Mouse (Mus musculus) midbrain, postnatal 0 days (tissue): ENCODE measurements at regions not wholly inside any gene's neighbourhood (a gene's known extent, or its start where the extent isn't known, plus 50 kb on each side); places are given as distances from the start of the nearest gene placed in this dataset.
A peak's percentile ranks its signal among the peaks of the same experiment; 100 is the strongest.

Source experiments
- ATAC-seq: fragments of 200-750 bp; cut with Nextera tagmentation; 2 replicates; pipeline ENCODE4 v1.8.0; 2017; ENCODE audit warnings: moderate number of reproducible peaks, mild to moderate bottlenecking, moderate TSS enrichment, moderate library complexity; ENCODE audit not compliant: low FRiP score
- DNase-seq: peaks from one replicate; pipeline ENCODE4 v3.0.0-alpha.2; 2015; ENCODE audit warnings: low spot score
- H3K27ac ChIP-seq: fragments of 300-500 bp; sonication (generic); 2 replicates; pipeline ENCODE4 v1.5.1; 2014; ENCODE audit warnings: low read depth, mild to moderate bottlenecking, low read length, mixed read lengths
- H3K27me3 ChIP-seq: fragments of 300-500 bp; sonication (generic); 2 replicates; pipeline ENCODE4 v1.6.1; 2014; ENCODE audit warnings: low read length, control low read depth, mixed read lengths; ENCODE audit not compliant: insufficient read depth
- H3K36me3 ChIP-seq: fragments of 300-500 bp; sonication (generic); 2 replicates; pipeline ENCODE4 v1.6.1; 2014; ENCODE audit warnings: low read length, control low read depth, mixed read lengths; ENCODE audit not compliant: insufficient read depth
- H3K4me1 ChIP-seq: fragments of 300-500 bp; sonication (generic); 2 replicates; pipeline ENCODE4 v1.6.1; 2014; ENCODE audit warnings: mild to moderate bottlenecking, control low read depth, antibody characterized with exemption, low read length, mixed read lengths; ENCODE audit not compliant: insufficient read depth
- H3K4me2 ChIP-seq: fragments of 300-500 bp; sonication (generic); 2 replicates; pipeline ENCODE4 v1.6.1; 2014; ENCODE audit warnings: low read depth, mild to moderate bottlenecking, low read length, mixed read lengths; ENCODE audit not compliant: poor library complexity, severe bottlenecking
- H3K4me3 ChIP-seq: fragments of 300-500 bp; sonication (generic); 2 replicates; pipeline ENCODE4 v1.5.1; 2014; ENCODE audit warnings: low read depth, mild to moderate bottlenecking, low read length, moderate library complexity
- H3K9ac ChIP-seq: fragments of 300-500 bp; sonication (generic); replicated peaks from 2 replicates; pipeline ENCODE4 v1.6.1; 2014; ENCODE audit warnings: mild to moderate bottlenecking, low read length, moderate library complexity, mixed read lengths; ENCODE audit not compliant: poor library complexity, severe bottlenecking
- H3K9me3 ChIP-seq: fragments of 300-500 bp; sonication (generic); 2 replicates; pipeline ENCODE4 v1.6.1; 2016; ENCODE audit warnings: low read length, control low read depth
- CTCF ChIP-seq: IDR thresholded peaks from 2 replicates; pipeline ENCODE4 v1.5.1; 2016; ENCODE audit warnings: antibody characterized with exemption, mild to moderate bottlenecking
- WGBS: fragments of 180-500 bp; shearing (Covaris S2); extraction: QIAGEN DNeasy Blood & Tissue Kit; methylation state at CpG from one replicate; pipeline ENCODE4 v1.1.7; 2014; 5-methylcytosine and 5-hydroxymethylcytosine counted together

GRCm38 (mm10) chr4:82029237-82029636, 586.6 kb upstream of the Mpdz start:
- no peaks in the 10 kb centered on the region for H3K4me1 ChIP-seq
- WGBS, result 74% methylated on average over 9 of the region's 9 CpGs
- no peak overlapping the region for H3K27ac ChIP-seq
- H3K4me2 ChIP-seq, result no peak overlapping the region
- ATAC-seq (no peak), DNase-seq (no peak)
- no peaks in the 10 kb centered on the region for H3K9me3 ChIP-seq
- TF ChIP-seq CTCF, result no peak
- H3K36me3 ChIP-seq, result no peaks in the 10 kb centered on the region
- no peak overlapping the region for H3K4me3 ChIP-seq
- H3K9ac ChIP-seq, result no peak overlapping the region
- H3K27me3 ChIP-seq, result no peaks in the 10 kb centered on the region

- H3K27me3 ChIP-seq, result no peaks in the 10 kb centered on the region
- H3K27ac ChIP-seq, result no peak overlapping the region
- no peaks in the 10 kb centered on the region for H3K36me3 ChIP-seq
- H3K4me1 ChIP-seq, result no peaks in the 10 kb centered on the region
- 38% methylated on average over 9 of the region's 9 CpGs for WGBS
- H3K9ac ChIP-seq, result no peak overlapping the region
- TF ChIP-seq CTCF, result no peak
- peak overlapping the region; percentile 25; the same call in 1 of the 2 replicates for H3K4me2 ChIP-seq
- peak; percentile 64 for DNase-seq
- ATAC-seq, result no peak
- no peaks in the 10 kb centered on the region for H3K9me3 ChIP-seq
- 0 out of 2 replicates have a peak overlapping the region, but pooled peaks have one; percentile 6 for H3K4me3 ChIP-seq
Measured at GRCm38 (mm10) chr4:82027447-82027881, 584.8 kb upstream of the Mpdz start.

- ATAC-seq, result no peak
- H3K27ac ChIP-seq, result no peak overlapping the region
- 82% methylated on average over 6 of the region's 6 CpGs for WGBS
Measured at GRCm38 (mm10) chr4:82001406-82001732, 558.8 kb upstream of the Mpdz start.

DNA sequence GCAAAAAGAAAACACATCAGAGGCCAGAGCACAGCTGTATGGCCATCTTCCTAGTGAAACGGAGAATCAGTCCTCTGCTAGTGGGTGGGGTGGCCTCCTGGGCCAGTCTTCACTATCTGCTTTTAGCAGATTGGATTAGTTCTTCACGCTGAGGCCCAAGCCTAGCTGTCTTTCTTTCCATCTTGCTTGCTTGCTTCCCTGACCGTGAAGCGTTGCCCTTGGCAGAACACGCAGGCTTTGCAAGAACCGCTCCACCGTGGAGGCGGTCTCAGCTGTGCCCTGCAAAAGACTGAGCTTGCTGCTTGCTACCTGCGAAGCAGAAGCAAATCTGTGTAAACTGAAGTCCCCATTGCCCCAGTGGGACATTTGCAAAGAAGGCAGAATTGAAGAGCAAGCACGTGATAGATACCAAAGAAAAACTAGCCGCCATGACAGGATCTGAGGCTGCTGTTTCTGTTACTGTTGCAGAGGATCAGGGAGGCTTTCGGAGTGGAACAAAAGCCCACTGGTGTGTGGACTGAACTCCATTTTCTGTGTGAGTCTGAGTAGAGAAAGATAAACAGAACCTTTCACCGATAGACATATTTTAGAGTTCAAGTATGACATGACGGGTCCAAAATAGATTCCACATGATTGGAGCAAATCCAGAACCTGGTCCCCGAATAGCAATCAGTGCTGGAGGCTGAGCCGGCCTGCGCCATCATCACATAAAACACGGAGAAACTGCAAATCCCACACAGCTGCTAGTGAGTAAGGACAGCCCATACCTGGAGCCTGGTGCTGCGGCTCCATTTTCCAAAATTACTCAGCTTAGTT, 558.2 kb upstream of the Mpdz start:
- Histone ChIP-seq H3K4me3 (no peak overlapping the region), H3K27ac (no peak overlapping the region), H3K36me3 (no peaks in the 10 kb centered on the region), H3K9ac (no peak overlapping the region), H3K4me2 (no peak overlapping the region), H3K4me1 (no peaks in the 10 kb centered on the region), H3K27me3 (no peaks in the 10 kb centered on the region), H3K9me3 (no peaks in the 10 kb centered on the region)
- ATAC-seq (no peak), DNase-seq (peak; percentile 12)
- WGBS, result 55% methylated on average over 19 of the region's 19 CpGs
- no peak for TF ChIP-seq CTCF

More at GRCm38 (mm10) chr4:82001406-82001732, 558.8 kb upstream of the Mpdz start:
- no peaks in the 10 kb centered on the region for H3K4me1 ChIP-seq
- H3K4me3 ChIP-seq, result no peak overlapping the region
- no peaks in the 10 kb centered on the region for H3K9me3 ChIP-seq
- no peaks in the 10 kb centered on the region for H3K36me3 ChIP-seq
- TF ChIP-seq CTCF, result no peak
- DNase-seq, result no peak
- H3K27me3 ChIP-seq, result no peaks in the 10 kb centered on the region
- no peak overlapping the region for H3K4me2 ChIP-seq
- no peak overlapping the region for H3K9ac ChIP-seq

DNA sequence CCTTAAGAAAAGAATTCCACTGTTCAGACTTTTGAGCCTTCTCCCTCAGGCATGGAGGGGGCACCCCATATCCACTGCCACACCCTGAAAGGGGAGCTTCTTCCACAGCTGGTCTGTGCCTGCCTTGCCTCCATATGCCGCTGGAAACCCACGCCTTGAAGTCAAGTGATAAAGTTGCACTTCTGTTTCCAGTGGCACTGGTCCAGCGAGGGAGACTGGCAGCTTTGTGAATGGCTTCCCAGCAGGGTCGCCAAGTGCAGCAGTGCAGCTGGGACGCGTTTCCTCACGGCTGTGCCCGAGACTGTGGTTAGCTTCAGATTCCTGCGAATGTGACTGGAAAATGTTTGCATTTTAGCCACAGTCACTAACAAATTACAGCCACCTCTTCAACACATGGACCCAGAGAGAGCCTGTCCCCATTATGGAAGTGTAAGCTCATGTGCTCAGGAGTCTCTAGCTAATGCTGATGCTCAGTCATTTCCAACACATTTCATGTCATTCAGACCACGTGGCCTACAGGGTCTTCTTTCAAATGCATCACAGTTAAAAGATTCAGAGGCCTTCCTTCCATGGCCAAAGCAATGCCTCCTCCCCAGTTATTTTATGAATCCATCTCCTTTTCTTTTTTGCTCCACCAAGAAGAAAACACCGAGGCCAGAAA, 557.2 kb upstream of the Mpdz start:
- H3K27ac ChIP-seq, result no peak overlapping the region
- H3K9me3 ChIP-seq, result no peaks in the 10 kb centered on the region
- WGBS, result 46% methylated on average over 11 of the region's 11 CpGs
- no peaks in the 10 kb centered on the region for H3K36me3 ChIP-seq
- H3K4me3 ChIP-seq, result no peak overlapping the region
- no peak for TF ChIP-seq CTCF
- H3K4me1 ChIP-seq, result no peaks in the 10 kb centered on the region
- no peak for ATAC-seq
- DNase-seq, result peak; percentile 77
- H3K27me3 ChIP-seq, result no peaks in the 10 kb centered on the region
- no peak overlapping the region for H3K9ac ChIP-seq
- no peak overlapping the region for H3K4me2 ChIP-seq

- Histone ChIP-seq H3K4me3 (no peak overlapping the region), H3K9ac (no peak overlapping the region), H3K4me2 (no peak overlapping the region), H3K27me3 (no peaks in the 10 kb centered on the region), H3K36me3 (no peaks in the 10 kb centered on the region), H3K27ac (no peak overlapping the region), H3K4me1 (no peaks in the 10 kb centered on the region), H3K9me3 (no peaks in the 10 kb centered on the region)
- 96% methylated on average over 3 of the region's 3 CpGs for WGBS
- DNase-seq (no peak), ATAC-seq (no peak)
- no peak for TF ChIP-seq CTCF
Measured at GRCm38 (mm10) chr4:81999093-81999492, 556.5 kb upstream of the Mpdz start.
